Mouse (Mus musculus): Measurements from ENCODE around the gene Gm20388. TPM values are rescaled to one million over a fixed set of nuclear protein-coding genes. Genes with fewer than 3 reads are reported as not detected.

The Gm20388 gene
- polyA plus RNA-seq, 1 experiment from 2014 or later, result not detected

DNA sequence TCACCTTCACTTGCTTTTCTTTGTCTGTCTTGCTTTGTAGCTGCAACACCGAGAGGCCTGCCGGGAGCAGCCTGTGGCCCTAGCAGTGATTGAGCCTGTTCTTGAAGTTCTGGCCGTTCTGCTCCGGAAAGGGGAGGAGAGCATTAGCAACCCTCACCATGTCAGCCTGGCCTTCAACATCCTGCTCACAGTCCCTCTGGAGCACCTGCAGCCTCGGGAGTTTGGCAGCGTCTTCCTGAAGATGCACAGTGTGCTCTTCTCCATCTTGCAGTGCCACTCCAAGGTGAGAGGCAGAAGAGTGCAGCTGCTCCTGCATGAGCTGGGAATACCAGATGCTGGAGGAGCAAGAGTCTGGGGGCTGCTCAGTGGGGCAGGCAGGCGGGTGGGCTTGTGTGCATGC lies 4127.5 kb downstream of the Gm20388 start:
- Histone ChIP-seq H3K27me3 (ENCODE audit: control insufficient read depth, insufficient read depth, low read length) (no peaks in the 10 kb centered on the region), H3K9me3 (ENCODE audit: control insufficient read depth, low read length) (no peaks in the 10 kb centered on the region), H3K9ac (ENCODE audit: low read length) (no peak overlapping the region), H3K4me1 (replicated peaks; ENCODE audit: control insufficient read depth, insufficient read depth) (no peaks in the 10 kb centered on the region), H3K27ac (replicated peaks) (no peak overlapping the region), H3K36me3 (ENCODE audit: control insufficient read depth, insufficient read depth, low read length) (peaks cover 32% of the 10 kb centered on the region), H3K4me3 (ENCODE audit: low read depth, low read length) (no peak overlapping the region), H3K4me2 (replicated peaks; ENCODE audit: low read depth) (no peak overlapping the region)
- ATAC-seq (ENCODE audit: low FRiP score, low TSS enrichment) (no peak), DNase-seq (ENCODE audit: low spot score) (no peak)
- 95% methylated on average over 7 of the region's 7 CpGs for WGBS
- TF ChIP-seq EP300 (optimal IDR thresholded peaks at IDR 0.05) (no peak), CTCF (IDR thresholded peaks at IDR 0.05; ENCODE audit: low read depth) (no peak)

DNA sequence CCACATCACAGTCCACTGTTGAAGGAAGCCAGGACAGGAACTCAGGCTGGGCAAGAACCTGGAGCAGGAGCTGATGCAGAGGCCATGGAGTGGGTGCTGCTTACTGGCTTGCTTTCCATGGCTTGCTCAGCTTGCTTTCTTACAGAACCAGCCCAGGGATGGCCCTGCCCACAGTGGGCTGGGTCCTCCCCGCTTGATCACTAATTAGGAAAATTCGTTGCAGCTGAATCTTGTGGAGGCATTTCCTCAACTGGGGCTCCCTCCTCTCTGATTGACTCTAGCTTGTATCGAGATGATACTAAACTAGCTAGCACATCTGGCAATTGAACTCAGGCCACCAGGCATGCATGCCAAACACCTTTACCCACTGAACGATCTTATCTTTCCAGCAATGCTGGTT lies 4128.7 kb downstream of the Gm20388 start:
- no peak overlapping the region for H3K4me3 ChIP-seq (ENCODE audit: low read depth, low read length)
- H3K36me3 ChIP-seq (ENCODE audit: control insufficient read depth, insufficient read depth, low read length), result peaks cover 30% of the 10 kb centered on the region
- no peaks in the 10 kb centered on the region for H3K27me3 ChIP-seq (ENCODE audit: control insufficient read depth, insufficient read depth, low read length)
- no peak overlapping the region for H3K27ac ChIP-seq (replicated peaks)
- no peak for DNase-seq (ENCODE audit: low spot score)
- TF ChIP-seq CTCF (IDR thresholded peaks at IDR 0.05; ENCODE audit: low read depth), result no peak
- no peak for TF ChIP-seq EP300 (optimal IDR thresholded peaks at IDR 0.05)
- 79% methylated on average over 4 of the region's 4 CpGs for WGBS
- no peak overlapping the region for H3K9ac ChIP-seq (ENCODE audit: low read length)
- ATAC-seq (ENCODE audit: low FRiP score, low TSS enrichment), result no peak
- no peaks in the 10 kb centered on the region for H3K9me3 ChIP-seq (ENCODE audit: control insufficient read depth, low read length)
- no peaks in the 10 kb centered on the region for H3K4me1 ChIP-seq (replicated peaks; ENCODE audit: control insufficient read depth, insufficient read depth)
- H3K4me2 ChIP-seq (replicated peaks; ENCODE audit: low read depth), result no peak overlapping the region

DNA sequence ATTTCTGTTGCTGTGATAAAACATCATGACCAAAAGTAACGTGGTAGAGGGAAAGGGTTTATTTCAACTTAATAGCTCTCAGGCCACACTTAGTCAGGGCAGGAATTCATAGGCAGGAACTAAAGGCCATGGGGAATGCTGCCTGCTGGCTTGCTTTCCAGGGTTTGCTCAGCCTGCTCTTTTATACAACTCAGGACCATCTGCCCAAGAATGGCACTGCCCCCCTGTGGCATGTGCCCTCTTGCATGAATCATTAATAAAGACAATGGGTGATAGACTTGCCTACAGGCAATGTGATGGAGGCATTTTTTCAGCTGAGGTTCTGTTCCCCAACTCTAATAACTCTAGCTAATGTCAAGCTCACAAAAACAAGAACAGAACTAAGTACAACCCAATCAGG lies 4131.6 kb downstream of the Gm20388 start:
- ATAC-seq (ENCODE audit: low FRiP score, low TSS enrichment) (no peak), DNase-seq (ENCODE audit: low spot score) (no peak)
- H3K27me3 ChIP-seq (ENCODE audit: control insufficient read depth, insufficient read depth, low read length), result no peaks in the 10 kb centered on the region
- H3K4me2 ChIP-seq (replicated peaks; ENCODE audit: low read depth), result no peak overlapping the region
- peaks cover 33% of the 10 kb centered on the region for H3K36me3 ChIP-seq (ENCODE audit: control insufficient read depth, insufficient read depth, low read length)
- 79% methylated on average over 1 of the region's 1 CpGs for WGBS
- H3K4me3 ChIP-seq (ENCODE audit: low read depth, low read length), result no peak overlapping the region
- no peak for TF ChIP-seq CTCF (IDR thresholded peaks at IDR 0.05; ENCODE audit: low read depth)
- no peak for TF ChIP-seq EP300 (optimal IDR thresholded peaks at IDR 0.05)
- no peaks in the 10 kb centered on the region for H3K4me1 ChIP-seq (replicated peaks; ENCODE audit: control insufficient read depth, insufficient read depth)
- no peak overlapping the region for H3K27ac ChIP-seq (replicated peaks)
- H3K9ac ChIP-seq (ENCODE audit: low read length), result no peak overlapping the region
- H3K9me3 ChIP-seq (ENCODE audit: control insufficient read depth, low read length), result no peaks in the 10 kb centered on the region

DNA sequence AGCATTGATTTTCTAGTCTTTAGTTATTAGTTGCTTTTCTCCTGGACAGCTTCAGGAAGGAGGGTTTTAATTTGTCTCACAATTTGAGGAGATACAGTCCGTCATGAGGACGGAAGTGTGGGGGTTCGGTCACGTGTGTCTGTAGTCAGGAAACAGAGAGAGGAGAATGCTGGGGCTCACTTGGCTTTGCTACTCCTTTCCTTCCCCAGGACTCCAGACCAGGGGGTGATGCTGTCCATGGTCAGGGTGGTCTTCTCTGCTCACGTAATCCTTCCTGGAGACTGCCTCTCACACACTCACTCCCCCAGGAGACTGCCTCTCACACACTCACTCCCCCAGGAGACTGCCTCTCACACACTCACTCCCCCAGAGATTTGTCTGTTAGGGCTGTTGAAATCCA lies 4133.8 kb downstream of the Gm20388 start:
- H3K4me3 ChIP-seq (ENCODE audit: low read depth, low read length), result no peak overlapping the region
- H3K4me2 ChIP-seq (replicated peaks; ENCODE audit: low read depth), result no peak overlapping the region
- DNase-seq (ENCODE audit: low spot score) (no peak), ATAC-seq (ENCODE audit: low FRiP score, low TSS enrichment) (no peak)
- H3K36me3 ChIP-seq (ENCODE audit: control insufficient read depth, insufficient read depth, low read length), result peaks cover 17% of the 10 kb centered on the region
- no peak for TF ChIP-seq EP300 (optimal IDR thresholded peaks at IDR 0.05)
- TF ChIP-seq CTCF (IDR thresholded peaks at IDR 0.05; ENCODE audit: low read depth), result no peak
- H3K9ac ChIP-seq (ENCODE audit: low read length), result no peak overlapping the region
- no peak overlapping the region for H3K27ac ChIP-seq (replicated peaks)
- no peaks in the 10 kb centered on the region for H3K4me1 ChIP-seq (replicated peaks; ENCODE audit: control insufficient read depth, insufficient read depth)
- no peaks in the 10 kb centered on the region for H3K9me3 ChIP-seq (ENCODE audit: control insufficient read depth, low read length)
- WGBS, result 95% methylated on average over 5 of the region's 5 CpGs
- H3K27me3 ChIP-seq (ENCODE audit: control insufficient read depth, insufficient read depth, low read length), result no peaks in the 10 kb centered on the region

DNA sequence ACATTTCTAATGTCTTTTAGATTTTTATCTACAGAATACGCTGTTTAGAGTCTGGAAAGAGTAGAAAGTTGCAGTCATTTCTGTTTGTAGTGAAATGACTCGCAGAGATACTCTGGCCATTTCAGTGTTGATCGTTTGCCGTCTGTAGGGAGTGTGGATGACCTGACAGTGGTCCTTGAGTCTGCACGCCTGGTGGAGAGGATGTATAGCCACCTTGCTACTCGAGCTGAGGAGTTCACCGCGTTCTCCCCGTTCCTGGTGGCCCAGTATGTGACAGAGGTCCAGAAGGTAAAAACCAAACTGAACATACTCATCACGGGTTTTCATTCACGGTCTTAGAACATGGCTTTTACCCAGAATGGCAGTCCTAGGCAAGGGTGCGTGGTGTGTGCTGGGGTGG lies 4134.3 kb downstream of the Gm20388 start:
- Histone ChIP-seq H3K36me3 (ENCODE audit: control insufficient read depth, insufficient read depth, low read length) (peaks cover 16% of the 10 kb centered on the region), H3K9me3 (ENCODE audit: control insufficient read depth, low read length) (no peaks in the 10 kb centered on the region), H3K9ac (ENCODE audit: low read length) (no peak overlapping the region), H3K4me1 (replicated peaks; ENCODE audit: control insufficient read depth, insufficient read depth) (no peaks in the 10 kb centered on the region), H3K4me2 (replicated peaks; ENCODE audit: low read depth) (no peak overlapping the region), H3K27ac (replicated peaks) (no peak overlapping the region), H3K27me3 (ENCODE audit: control insufficient read depth, insufficient read depth, low read length) (no peaks in the 10 kb centered on the region), H3K4me3 (ENCODE audit: low read depth, low read length) (no peak overlapping the region)
- DNase-seq (ENCODE audit: low spot score) (no peak), ATAC-seq (ENCODE audit: low FRiP score, low TSS enrichment) (no peak)
- WGBS, result 94% methylated on average over 12 of the region's 12 CpGs
- TF ChIP-seq CTCF (IDR thresholded peaks at IDR 0.05; ENCODE audit: low read depth) (no peak), EP300 (optimal IDR thresholded peaks at IDR 0.05) (no peak)

DNA sequence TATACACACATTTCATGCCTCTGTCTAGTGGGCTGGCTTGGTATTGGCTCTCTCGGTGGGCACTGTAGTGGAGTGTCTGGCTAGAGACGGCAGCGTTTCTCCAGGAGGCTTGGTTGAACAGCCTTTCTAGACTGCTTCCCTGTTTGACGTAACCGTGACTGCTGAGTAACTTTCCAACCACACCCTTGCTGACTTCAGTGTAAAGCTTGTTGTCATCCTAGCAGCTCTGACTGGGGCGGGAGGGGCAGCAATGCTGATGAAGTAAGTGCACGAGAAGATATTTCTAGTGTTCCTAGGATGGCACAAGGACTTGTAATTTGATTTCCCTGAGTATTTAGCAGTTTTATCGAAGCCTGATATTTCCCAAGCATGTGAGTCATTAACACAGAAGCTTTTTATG lies 4135.2 kb downstream of the Gm20388 start:
- Histone ChIP-seq H3K27ac (replicated peaks) (no peak overlapping the region; the same call in 1 of the 2 replicates), H3K4me1 (replicated peaks; ENCODE audit: control insufficient read depth, insufficient read depth) (no peaks in the 10 kb centered on the region), H3K9me3 (ENCODE audit: control insufficient read depth, low read length) (no peaks in the 10 kb centered on the region), H3K4me3 (ENCODE audit: low read depth, low read length) (no peak overlapping the region), H3K27me3 (ENCODE audit: control insufficient read depth, insufficient read depth, low read length) (no peaks in the 10 kb centered on the region), H3K4me2 (replicated peaks; ENCODE audit: low read depth) (no peak overlapping the region), H3K36me3 (ENCODE audit: control insufficient read depth, insufficient read depth, low read length) (peaks cover 12% of the 10 kb centered on the region; the same call in 1 of the 2 replicates), H3K9ac (ENCODE audit: low read length) (no peak overlapping the region)
- DNase-seq (ENCODE audit: low spot score) (peak; percentile 47), ATAC-seq (ENCODE audit: low FRiP score, low TSS enrichment) (peak; percentile 81)
- WGBS, result 67% methylated on average over 8 of the region's 8 CpGs
- TF ChIP-seq EP300 (optimal IDR thresholded peaks at IDR 0.05), result no peak
- no peak for TF ChIP-seq CTCF (IDR thresholded peaks at IDR 0.05; ENCODE audit: low read depth)
